Mouse (Mus musculus) C2C12 (cell line): Measurements from ENCODE around the gene Pou1f1.

Source experiments
- CTCF ChIP-seq: IDR thresholded peaks from one replicate; pipeline ENCODE4 v1.5.1; 2011; ENCODE audit not compliant: control insufficient read depth, insufficient read depth, insufficient read length
- MAX ChIP-seq: IDR thresholded peaks from one replicate; pipeline ENCODE4 v1.6.1; 2011; ENCODE audit warnings: mild to moderate bottlenecking, control low read depth
- MYOG ChIP-seq: IDR thresholded peaks from one replicate; pipeline ENCODE4 v1.6.1; 2011; ENCODE audit not compliant: control insufficient read depth, insufficient read length; ENCODE audit errors: extremely low read depth
- USF1 ChIP-seq: IDR thresholded peaks from one replicate; pipeline ENCODE4 v1.6.1; 2011; ENCODE audit warnings: low read depth, mild to moderate bottlenecking, control low read depth, moderate library complexity

GRCm38 (mm10) chr16:65577298-65578029 is 57.2 kb downstream of the Pou1f1 start:
- TF ChIP-seq CTCF: no peak
- no peak for TF ChIP-seq MAX
- TF ChIP-seq USF1: no peak
- no peak for TF ChIP-seq MYOG
